Mouse (Mus musculus) frontal cortex, adult 2 months (tissue): ENCODE measurements around the gene Prkab2. TPM values are rescaled to one million over a fixed set of nuclear protein-coding genes. Genes with fewer than 3 reads are reported as not detected.

Source experiments
- DNase-seq, 2 experiments: peaks; one replicate each; pipeline ENCODE4 v3.0.0; 2022; ENCODE audit warnings: low spot score in 1 of 2; ENCODE audit errors: extremely low spot score in 1 of 2
- polyA plus RNA-seq: library from polyadenylated mRNA; depleted of rRNA; stranded (reverse); fragments of >200 nt; gene quantifications from 2 replicates; pipeline ENCODE4 v1.2.3, GENCODE M21; 2012; rRNA removed

The Prkab2 gene
- polyA plus RNA-seq, 1 experiment = 26.1 TPM

DNA sequence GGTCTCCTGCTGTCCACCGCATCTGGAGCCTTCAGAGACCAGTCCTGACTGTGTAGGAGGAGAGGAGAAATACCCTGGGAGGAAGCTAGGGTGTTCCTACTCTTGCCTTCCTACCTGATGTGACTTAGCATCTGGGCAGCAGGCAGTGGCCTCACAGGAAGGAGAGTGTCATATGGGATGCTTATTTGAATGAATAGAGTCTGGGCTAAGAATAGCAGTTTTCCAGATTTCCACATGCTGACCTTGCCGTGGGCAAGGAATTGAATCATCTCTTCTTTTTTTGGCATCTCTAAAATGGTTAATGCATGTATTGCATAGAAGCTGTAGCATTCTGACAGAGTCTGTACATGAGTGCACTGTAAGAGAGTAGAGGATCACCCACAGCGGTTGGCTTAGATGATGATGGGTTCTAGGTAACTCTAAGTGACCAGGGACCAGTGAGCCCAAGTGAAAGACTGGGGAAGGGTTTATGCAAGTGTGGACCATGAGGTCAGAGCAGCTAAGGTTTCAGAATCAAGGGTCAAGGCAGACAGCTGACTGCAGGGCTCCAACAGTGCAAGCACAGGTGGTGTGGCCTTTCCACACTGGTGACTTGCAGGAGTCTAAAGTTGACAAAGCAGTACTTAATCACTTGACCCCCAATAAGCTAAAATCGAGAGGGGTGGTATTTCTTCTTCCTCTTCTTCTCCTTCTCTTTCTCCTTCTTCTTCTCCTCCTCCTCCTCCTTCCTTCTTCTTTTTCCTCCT, 28.6 kb downstream of the Prkab2 start:
- DNase-seq = peak in 1 of 2 experiments; percentile 26

GRCm38 (mm10) chr3:97689289-97689688, 31.3 kb downstream of the Prkab2 start:
- DNase-seq = no peak

GRCm38 (mm10) chr3:97690590-97690989, 32.6 kb downstream of the Prkab2 start:
- DNase-seq = no peak

GRCm38 (mm10) chr3:97691443-97692017, 33.5 kb downstream of the Prkab2 start:
- peak in 1 of 2 experiments; percentile 46 for DNase-seq

- DNase-seq = no peak
Measured at GRCm38 (mm10) chr3:97693806-97694205, 35.8 kb downstream of the Prkab2 start.

GRCm38 (mm10) chr3:97696866-97697265, 38.9 kb downstream of the Prkab2 start:
- no peak for DNase-seq

GRCm38 (mm10) chr3:97697291-97697690, 39.3 kb downstream of the Prkab2 start:
- no peak for DNase-seq

DNA sequence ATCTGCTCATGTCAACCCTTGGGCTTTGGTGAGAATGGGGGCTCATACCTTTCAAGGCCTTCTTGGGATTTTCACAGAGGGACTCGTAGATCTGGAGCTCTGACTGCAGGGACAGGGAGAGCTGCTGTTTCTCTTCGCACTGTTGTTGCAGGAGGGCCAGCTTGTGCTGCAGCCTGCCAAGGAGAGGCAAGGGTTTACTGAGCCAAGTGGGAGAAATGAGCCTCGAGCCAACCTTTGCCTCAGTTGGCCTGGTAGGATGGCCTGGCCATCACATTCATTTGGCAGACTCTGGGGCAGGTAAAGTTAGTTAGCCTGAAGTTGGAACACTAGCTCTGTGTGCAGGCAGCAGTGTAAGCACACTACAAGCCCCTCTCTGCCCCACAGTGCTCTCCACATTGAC, 41.1 kb downstream of the Prkab2 start:
- DNase-seq = no peak

- DNase-seq = no peak
Measured at GRCm38 (mm10) chr3:97701198-97701597, 43.2 kb downstream of the Prkab2 start.

DNA sequence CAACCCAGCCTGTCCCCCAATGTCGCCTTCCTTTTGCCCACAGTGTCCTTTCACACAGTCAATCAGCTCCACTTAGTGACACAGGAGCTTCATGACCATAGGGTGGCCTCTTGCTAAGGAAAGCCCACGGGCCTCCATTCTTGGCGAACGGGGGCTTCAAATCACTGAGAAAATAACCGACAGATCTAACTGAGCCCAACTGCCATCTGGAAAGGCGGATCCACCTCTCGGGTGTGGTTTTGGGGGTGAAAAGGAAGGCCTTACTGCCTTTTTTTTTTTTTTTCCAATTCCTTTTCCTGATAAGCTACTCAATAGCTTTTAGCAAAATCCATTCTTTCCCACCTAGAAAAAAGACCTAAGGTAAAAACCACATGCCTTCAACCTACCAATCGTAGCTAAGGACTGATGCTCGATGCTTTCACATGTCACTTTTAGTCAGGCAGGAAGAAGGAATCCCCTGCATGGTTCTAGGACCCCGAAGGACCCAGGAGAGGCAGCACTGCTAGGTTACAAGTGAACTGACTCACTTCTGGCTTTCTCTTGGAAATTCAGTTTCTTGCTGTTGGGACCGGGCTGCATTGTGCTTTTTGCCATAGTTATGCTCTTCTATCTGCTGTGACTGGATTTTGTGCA, 44.6 kb downstream of the Prkab2 start:
- no peak for DNase-seq

DNA sequence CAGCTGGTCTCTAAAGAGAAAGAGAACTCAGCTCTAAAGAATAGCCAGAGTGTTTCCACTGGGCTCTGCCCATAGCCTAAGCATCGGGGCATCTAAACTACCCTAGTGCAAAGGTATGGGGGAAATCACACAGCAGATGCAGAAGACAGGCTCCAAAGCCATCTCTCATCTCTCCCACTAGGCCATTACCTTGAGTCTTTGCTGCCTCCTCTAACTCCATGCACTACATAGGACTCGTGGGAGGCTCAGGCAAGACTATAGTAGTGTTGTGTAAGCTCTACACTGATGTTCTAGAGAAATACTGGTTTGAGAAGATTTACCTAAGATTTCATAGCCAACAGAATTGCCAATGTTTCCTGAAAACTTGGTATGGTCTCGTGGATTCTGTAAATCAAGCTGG, 47.5 kb downstream of the Prkab2 start:
- no peak for DNase-seq

- DNase-seq = no peak
Measured at GRCm38 (mm10) chr3:97706561-97706960, 48.6 kb downstream of the Prkab2 start.

DNA sequence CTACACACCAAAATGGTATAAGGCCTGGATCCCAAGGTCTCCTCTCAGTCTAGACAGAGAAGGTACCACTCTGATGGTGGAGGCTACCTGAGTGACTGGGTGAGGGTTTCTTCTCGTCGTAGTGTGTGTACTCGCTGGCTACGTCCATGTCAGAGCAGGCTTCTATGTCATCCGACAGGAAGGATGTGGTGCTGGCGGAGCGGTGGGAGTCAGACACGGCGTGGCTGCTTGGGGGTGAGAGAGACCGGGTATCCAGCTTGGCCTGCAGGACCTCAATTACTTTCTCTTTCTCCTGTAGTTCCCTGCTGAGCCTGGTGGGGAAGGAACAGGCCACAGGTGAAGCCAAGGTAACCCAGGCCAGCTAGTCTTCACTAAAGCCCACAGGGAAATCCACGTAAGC, 52.1 kb downstream of the Prkab2 start:
- no peak for DNase-seq

DNA sequence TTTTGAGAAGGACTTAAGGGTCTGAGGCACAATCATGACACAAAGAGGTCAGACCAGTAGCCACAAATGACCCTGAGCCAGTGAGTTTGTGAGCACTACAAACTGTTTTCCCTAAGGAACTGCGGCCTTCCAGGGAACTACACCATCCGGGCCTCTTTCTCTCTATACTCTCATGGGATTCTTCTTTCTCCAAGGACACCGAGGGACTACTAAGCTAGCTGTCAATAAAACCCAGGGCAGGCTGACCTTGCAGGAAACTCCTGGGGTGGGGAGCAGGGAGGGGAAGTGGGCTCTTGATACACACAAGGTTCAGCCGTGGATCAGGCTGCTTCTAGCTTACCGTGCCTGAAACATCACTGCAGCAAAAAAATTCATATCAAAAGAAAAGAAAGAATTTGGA, 52.9 kb downstream of the Prkab2 start:
- DNase-seq = no peak

- no peak for DNase-seq
Measured at GRCm38 (mm10) chr3:97715922-97716321, 57.9 kb downstream of the Prkab2 start.

DNA sequence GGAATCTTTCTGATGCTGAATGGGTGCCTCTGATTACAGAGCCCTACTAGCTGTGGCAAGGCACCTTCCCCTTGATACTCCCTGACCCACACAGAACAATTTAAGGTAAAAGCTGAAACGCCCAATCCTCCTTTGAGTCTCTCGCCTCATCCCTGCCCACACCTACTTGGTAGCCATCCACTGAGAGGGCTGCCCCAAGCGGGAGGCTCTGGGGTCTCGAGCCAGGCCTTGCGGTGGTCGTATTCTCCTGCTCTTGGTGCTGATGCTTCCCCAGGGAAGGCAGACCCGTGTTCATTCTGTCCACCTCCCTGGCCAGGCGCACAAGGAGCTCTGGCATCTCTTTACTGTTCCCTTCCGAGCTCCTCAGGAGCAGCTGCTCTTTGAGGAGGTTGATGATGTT, 61.1 kb downstream of the Prkab2 start:
- no peak for DNase-seq

Other genes starting within 250 kb of the Prkab2 start
- gene Olfr1402, start 236.2 kb upstream of the Prkab2 start, polyA plus RNA-seq = not detected in 2 replicates
- 7.1 and 7.8 TPM in 2 replicates for gene Chd1l, start 48.0 kb upstream of the Prkab2 start, polyA plus RNA-seq
- 2.5 and 3.3 TPM in 2 replicates for gene Fmo5, start 29.4 kb upstream of the Prkab2 start, polyA plus RNA-seq
- gene Gm17651, start 16.5 kb downstream of the Prkab2 start, polyA plus RNA-seq = not detected in 2 replicates
- gene Pde4dip, start 230.5 kb downstream of the Prkab2 start, polyA plus RNA-seq = 108 and 109 TPM in 2 replicates
- gene Sec22b, start 243.0 kb downstream of the Prkab2 start, polyA plus RNA-seq = 63.2 and 65.8 TPM in 2 replicates